Mouse (Mus musculus): ENCODE results near the gene Tfe3. TPM values are rescaled to one million over a fixed set of nuclear protein-coding genes. Genes with fewer than 3 reads are reported as not detected.
"Not testable (repeated sequence)": the region's sequence is repeated elsewhere in the genome, so short reads cannot be mapped to it uniquely, and the experiment has no call there.

Gene Tfe3
- total RNA-seq, 2 experiments from 2014 or later: 17.4 to 19.0 TPM

DNA sequence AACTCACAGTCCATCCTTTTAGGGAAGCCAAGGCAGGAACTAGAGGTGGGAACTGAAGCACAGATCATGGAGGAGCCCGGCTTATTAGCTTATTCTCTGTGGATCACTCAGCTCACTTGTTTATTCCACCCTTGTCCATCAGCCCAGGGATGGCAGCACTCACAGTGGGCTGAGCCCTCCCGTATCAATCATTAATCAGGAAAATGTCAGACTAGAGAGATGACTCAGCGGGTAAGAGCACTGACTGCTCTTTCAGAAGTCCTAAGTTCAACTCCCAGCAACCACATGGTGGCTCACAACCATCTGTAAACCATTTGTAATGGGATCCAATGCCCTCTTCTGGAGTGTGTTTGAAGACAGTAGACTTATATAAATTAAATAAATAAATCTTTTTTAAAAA, 35.0 kb downstream of the Tfe3 start:
- no peak for DNase-seq
- intact Hi-C loops (cut with DNase I): no loop called here

DNA sequence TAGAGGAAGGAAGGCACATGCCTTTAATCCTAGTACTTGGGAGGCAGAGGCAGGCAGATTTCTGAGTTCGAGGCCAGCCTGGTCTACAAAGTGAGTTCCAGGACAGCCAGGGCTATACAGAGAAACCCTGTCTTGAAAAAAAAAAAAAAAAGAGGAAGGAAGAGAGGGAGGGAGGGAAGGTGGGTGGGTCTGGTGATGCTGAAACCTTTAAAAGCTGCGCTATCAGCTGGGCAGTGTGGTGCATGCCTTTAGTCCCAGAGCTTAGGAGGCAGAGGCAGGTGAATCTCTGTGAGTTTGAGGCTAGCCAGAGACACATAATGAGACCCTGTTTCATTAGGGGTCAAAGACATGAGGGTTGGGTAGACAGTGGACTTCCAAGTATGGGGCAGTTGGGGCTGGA, 39.8 kb downstream of the Tfe3 start:
- DNase-seq; intact Hi-C loops (cut with DNase I): not testable (repeated sequence)

DNA sequence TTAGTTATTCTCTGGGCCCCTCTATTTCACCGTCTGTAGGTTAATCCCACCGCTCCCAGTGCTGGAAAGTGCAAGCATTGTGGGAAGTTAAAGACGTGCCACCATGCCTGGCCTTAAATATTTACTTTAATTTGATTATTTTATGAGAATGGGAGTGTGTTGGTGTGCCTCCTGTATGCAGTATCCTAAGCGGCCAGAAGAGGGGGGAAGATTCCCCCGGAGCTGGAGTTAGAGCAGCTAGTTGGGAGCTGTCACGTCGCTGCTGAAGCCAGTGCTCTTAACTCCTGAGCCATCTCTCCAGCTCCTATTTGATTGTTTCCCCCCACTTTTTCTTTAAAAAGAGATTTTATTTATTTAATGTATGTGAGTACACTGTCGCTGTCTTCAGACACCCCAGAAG, 52.7 kb downstream of the Tfe3 start:
- DNase-seq: peak; percentile 16 to 31
- intact Hi-C loops (cut with DNase I): not testable (repeated sequence)

DNA sequence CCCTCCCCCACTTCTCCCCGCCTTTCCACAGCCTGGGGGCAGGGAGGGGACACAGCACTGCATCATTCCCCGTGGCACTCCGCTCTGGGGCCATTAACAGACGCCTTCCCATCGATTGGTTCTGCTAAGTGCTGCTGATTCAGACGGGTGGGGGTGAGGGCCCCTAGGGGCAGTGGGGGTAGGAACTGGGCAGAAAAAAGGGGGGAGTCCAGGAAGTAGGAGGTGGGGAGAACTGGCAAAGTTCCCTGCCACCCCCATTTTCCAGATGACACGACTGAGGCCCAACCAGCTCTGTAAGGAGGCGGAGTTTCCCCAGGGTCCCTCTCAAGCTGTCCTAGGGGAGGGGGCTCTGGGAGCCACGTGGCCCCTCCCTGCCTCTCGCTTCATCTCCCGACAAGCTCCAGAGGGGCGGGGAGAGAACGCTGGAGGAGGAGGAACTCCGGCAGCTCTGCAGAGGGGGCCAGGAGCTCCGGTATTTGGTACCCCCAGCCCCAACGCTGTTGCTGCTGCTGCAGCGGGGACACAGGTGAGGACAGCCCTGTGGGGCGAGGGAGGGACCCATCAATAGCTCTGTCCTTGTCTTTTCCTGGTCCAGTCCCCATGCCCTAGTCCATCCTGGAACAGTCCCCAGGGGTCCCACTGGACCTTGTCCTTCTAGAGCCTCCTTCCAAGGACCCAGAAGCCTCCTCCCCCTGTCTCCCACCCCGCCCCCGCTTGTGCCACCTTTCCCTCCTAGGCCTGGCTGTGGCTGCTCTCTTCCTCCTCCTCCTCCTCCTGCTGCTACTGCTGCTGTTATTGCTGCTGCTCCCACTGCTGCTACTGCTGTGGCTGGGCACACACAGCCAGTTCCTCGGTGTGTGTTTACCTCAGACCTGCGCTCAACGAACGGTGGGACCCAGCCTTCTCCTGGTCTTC, 59.8 kb downstream of the Tfe3 start, which contains the start of gene Kcnd1:
Kcnd1 (plus strand) TSS at position 425 of the 915 bp plus-strand sequence.
- intact Hi-C loops (cut with DNase I): no loop called here
- peak; percentile 33 to 42 for DNase-seq

Small RNA genes within 50 kb of the gene (microRNA-seq; reads per million reads assigned to microRNA genes)
- gene Mir1198: 42.4 to 62.9 reads per million in 2 experiments

Other genes with a start within 250 kb of the Tfe3 start
- gene Foxp3, start 188.9 kb upstream of the Tfe3 start, total RNA-seq (2021): under 1 TPM; 0.25 to 0.45 TPM
- gene Ppp1r3f, start 188.3 kb upstream of the Tfe3 start, total RNA-seq (2021): 1 to 10 TPM; 1.9 to 2.1 TPM
- gene Ccdc22, start 157.0 kb upstream of the Tfe3 start, total RNA-seq (2021): 10 to 100 TPM; 11.4 to 12.4 TPM
- gene Cacna1f, start 155.5 kb upstream of the Tfe3 start, total RNA-seq (2021): not detected
- 1 to 10 TPM in 1 of 2 experiments, under 1 TPM in 1; 0.57 to 1.9 TPM for gene Syp, start 124.1 kb upstream of the Tfe3 start, total RNA-seq (2021)
- 10 to 100 TPM; 19.4 to 21.7 TPM for gene Prickle3, start 105.3 kb upstream of the Tfe3 start, total RNA-seq (2021)
- gene Plp2, start 91.2 kb upstream of the Tfe3 start, total RNA-seq (2021): 10 to 100 TPM; 84.8 to 88.4 TPM
- gene Magix, start 81.3 kb upstream of the Tfe3 start, total RNA-seq (2021): 10 to 100 TPM; 10.8 to 13.9 TPM
- 10 to 100 TPM; 24.8 to 26.8 TPM for gene Gpkow, start 65.4 kb upstream of the Tfe3 start, total RNA-seq (2021)
- 10 to 100 TPM; 31.0 to 33.4 TPM for gene Wdr45, start 48.2 kb upstream of the Tfe3 start, total RNA-seq (2021)
- not detected for gene Gm45208, start 40.3 kb upstream of the Tfe3 start, total RNA-seq (2021)
- 10 to 100 TPM in 1 of 2 experiments, 1 to 10 TPM in 1; 9.4 to 10.6 TPM for gene Praf2, start 34.1 kb upstream of the Tfe3 start, total RNA-seq (2021)
- 1 to 10 TPM; 1.4 to 1.7 TPM for gene Ccdc120, start 11.7 kb upstream of the Tfe3 start, total RNA-seq (2021)
- 10 to 100 TPM; 27.7 to 30.2 TPM for gene Gripap1, start 27.2 kb downstream of the Tfe3 start, total RNA-seq (2021)
- under 1 TPM; 0.79 to 0.94 TPM for gene Kcnd1, start 59.7 kb downstream of the Tfe3 start, total RNA-seq (2021)
- 10 to 100 TPM; 34.0 to 38.8 TPM for gene Otud5, start 78.8 kb downstream of the Tfe3 start, total RNA-seq (2021)
- 1 to 10 TPM; 2.1 to 2.8 TPM for gene Pim2, start 115.7 kb downstream of the Tfe3 start, total RNA-seq (2021)
- gene Slc35a2, start 121.5 kb downstream of the Tfe3 start, total RNA-seq (2021): 10 to 100 TPM; 15.5 to 15.8 TPM
- gene Pqbp1, start 136.7 kb downstream of the Tfe3 start, total RNA-seq (2021): 10 to 100 TPM; 33.3 to 33.7 TPM
- gene Timm17b, start 136.8 kb downstream of the Tfe3 start, total RNA-seq (2021): 10 to 100 TPM; 46.4 to 51.2 TPM
- not detected for gene Gm10491, start 145.3 kb downstream of the Tfe3 start, total RNA-seq (2021)
- not detected for gene Gm10490, start 147.0 kb downstream of the Tfe3 start, total RNA-seq (2021)
- gene Pcsk1n, start 157.3 kb downstream of the Tfe3 start, total RNA-seq (2021): not detected
- not detected for gene Eras, start 166.0 kb downstream of the Tfe3 start, total RNA-seq (2021)
- gene Hdac6, start 185.3 kb downstream of the Tfe3 start, total RNA-seq (2021): 10 to 100 TPM; 21.5 to 23.7 TPM
- gene Gata1, start 215.5 kb downstream of the Tfe3 start, total RNA-seq (2021): not detected